Mouse (Mus musculus) spleen, postnatal 10 days (tissue): ENCODE measurements at regions not wholly inside any gene's neighbourhood (a gene's known extent, or its start where the extent isn't known, plus 50 kb on each side); places are given as distances from the start of the nearest gene placed in this dataset.
"Not testable (repeated sequence)": the region's sequence is repeated elsewhere in the genome, so short reads cannot be mapped to it uniquely, and the experiment has no call there.

Source experiments
- DNase-seq, 2 experiments: peaks; one replicate each; pipeline ENCODE4 v3.0.0; 2021 to 2022; ENCODE audit warnings: low spot score in 2 of 2

DNA sequence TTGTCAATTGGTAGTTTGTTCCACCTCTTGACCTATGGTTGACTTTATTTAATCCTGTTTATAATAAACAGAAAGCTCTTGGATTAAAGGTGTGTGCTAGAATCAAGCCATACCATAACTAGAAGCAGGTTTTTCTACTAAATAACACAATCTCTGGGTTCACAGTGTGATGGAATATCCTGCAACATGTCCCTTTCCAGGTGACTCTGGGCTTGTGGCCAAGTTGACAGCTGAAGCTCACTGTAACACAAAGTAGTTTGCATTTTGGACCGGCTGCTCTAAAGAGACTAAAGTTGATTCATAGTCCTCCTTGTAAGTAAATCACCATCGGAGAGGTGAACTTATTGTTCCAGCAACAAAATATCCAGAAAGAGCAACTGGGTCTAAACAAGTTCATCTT is 149.3 kb upstream of the Kctd3 start:
- no peak for DNase-seq

- no peak for DNase-seq
Observed at GRCm38 (mm10) chr1:189154376-189154775, 146.7 kb upstream of the Kctd3 start.

DNA sequence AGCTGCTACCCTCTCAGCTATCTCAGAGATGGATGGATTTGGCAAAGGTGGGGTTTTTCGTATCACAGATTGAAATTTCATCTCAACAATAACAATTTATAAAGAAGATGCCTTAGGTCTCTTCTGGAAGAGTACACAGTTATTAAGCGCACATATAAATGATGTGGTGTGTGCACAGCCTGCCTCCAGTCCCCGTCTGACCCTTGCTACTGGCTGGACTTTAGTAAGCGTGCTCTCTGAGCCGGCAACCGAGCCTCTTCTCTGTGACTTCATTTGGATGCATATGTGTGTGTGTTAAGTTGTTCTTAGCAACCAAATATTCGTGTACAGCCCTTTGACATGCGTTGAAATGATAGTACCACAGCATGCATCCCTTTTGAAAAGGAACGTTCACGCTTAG is 145.5 kb upstream of the Kctd3 start:
- DNase-seq, result no peak

GRCm38 (mm10) chr1:189142982-189143451 is 135.4 kb upstream of the Kctd3 start:
- no peak for DNase-seq

- DNase-seq, result no peak
Observed at GRCm38 (mm10) chr1:189142551-189142950, 134.9 kb upstream of the Kctd3 start.

GRCm38 (mm10) chr1:189141694-189142093 is 134.1 kb upstream of the Kctd3 start:
- no peak for DNase-seq

GRCm38 (mm10) chr1:189136731-189137385 is 129.2 kb upstream of the Kctd3 start:
- DNase-seq, result no peak

- DNase-seq, result no peak
Observed at GRCm38 (mm10) chr1:189135826-189136225, 128.2 kb upstream of the Kctd3 start.

GRCm38 (mm10) chr1:189128706-189129105 is 121.1 kb upstream of the Kctd3 start:
- DNase-seq, result no peak

GRCm38 (mm10) chr1:189128246-189128645 is 120.6 kb upstream of the Kctd3 start:
- DNase-seq, result not testable (repeated sequence)

GRCm38 (mm10) chr1:189127367-189127766 is 119.7 kb upstream of the Kctd3 start:
- DNase-seq, result no peak

DNA sequence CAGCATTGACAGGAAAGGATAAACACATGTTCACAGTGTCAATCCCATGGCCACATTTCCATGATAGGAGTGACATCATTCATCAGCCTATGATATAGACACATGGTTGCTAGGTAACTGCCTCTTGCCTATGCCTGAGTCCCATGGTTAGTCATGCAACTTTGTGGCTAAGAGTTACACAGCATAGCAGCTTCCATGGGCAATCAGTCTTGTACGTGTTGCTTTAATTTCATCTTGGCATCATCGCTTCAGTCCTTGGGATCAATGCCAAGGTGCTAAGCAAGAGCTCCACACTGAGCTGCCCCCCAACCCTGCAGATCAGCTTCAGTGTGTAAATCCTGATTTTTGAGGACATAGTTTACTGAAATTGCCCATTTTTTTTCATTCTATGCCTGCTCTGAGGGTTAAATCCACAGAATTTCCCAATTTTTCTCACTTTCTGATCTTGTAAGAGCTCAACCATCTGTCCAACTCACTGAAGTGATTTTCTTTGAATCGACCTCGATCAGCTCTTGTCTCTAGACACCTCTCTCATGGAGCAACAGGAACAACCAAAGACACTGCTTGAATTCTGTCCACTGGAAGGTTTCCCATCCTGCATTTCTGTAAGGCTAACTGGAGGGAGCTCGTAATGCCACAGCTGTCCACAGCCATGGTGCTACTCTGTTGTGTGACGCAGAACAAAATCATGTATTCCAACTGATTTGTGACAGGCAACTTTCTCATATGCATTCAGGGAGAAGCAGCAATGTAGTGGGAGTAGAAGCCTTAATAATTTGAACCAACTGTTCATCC is 112.5 kb upstream of the Kctd3 start:
- no peak for DNase-seq

GRCm38 (mm10) chr1:189119005-189119404 is 111.4 kb upstream of the Kctd3 start:
- not testable (repeated sequence) for DNase-seq

- no peak for DNase-seq
Observed at GRCm38 (mm10) chr1:189118582-189118981, 110.9 kb upstream of the Kctd3 start.

- DNase-seq, result no peak
Observed at GRCm38 (mm10) chr1:189115914-189116313, 108.3 kb upstream of the Kctd3 start.

- no peak for DNase-seq
Observed at GRCm38 (mm10) chr1:189115279-189115678, 107.6 kb upstream of the Kctd3 start.

DNA sequence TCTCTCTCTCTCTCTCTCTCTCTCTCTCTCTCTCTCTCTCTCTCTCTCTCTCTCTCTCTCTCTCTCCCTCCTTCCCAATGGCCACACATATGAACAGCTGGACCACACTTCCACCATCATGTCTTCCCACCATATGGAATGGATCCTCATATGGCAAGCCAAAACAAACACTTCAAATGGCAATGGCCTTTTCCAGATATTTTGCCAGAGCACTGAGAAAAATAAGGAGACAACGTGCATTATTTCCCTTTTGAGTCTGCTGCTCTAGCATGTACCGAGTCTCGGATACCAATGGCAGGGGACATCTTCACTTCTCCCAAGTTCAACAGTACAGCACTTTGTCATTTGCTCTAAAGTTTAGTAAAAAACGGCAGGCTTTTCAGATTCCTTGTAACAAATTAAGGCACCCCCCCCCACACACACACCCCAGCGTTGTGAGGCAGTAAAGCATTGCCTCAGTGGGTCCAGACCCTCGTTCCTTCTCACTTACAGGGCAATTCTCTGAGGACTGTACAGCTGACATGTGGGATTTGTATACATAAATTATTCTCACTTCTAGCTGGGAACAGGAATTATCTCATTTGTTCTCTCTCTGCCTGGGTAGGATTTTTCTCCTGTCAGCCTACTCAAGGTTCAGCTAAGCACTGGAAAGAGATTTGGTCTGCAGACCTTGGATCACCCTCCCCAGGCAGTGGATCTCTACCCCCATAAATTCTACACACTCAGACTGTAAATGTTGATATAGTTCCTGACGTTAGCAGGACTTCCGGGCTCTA is 100.8 kb upstream of the Kctd3 start:
- no peak for DNase-seq

DNA sequence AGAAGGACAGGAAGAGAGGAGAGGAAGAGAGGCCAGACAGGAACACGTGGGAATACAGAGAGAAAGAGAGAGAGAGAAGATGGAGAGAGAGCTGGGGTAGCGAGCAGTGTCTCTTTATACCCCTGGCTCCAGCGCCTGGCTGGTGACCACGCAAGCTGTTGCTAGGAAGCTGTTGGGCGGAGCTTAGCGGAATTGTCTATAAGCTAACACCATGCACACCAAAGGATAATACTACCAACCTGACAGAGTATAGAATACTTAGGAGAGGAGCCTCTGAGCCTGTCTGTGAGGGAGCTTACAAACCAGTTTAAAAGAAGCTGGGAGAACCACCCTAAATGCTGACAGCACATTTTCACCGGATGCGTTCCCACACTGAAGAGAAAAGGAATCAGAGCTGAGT is 100.2 kb upstream of the Kctd3 start:
- no peak for DNase-seq

DNA sequence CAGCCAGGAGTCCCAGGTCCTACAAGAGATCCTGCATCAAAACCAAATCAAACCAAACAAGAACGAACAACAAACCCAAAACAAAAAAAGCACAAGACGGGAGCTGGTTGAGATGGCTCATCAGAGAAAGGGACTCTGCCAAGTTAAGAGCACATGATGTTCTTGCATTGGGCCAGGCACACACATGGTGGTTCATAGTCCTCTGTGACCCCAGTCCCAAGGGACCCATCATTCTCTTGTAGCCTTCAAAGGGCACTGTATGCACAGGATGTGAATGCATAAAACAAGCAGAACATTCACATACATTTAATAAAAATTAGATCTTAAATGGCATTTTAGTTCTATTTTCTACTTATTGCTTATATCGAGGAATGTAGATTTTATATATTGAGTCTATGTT is 99.5 kb upstream of the Kctd3 start:
- no peak for DNase-seq

DNA sequence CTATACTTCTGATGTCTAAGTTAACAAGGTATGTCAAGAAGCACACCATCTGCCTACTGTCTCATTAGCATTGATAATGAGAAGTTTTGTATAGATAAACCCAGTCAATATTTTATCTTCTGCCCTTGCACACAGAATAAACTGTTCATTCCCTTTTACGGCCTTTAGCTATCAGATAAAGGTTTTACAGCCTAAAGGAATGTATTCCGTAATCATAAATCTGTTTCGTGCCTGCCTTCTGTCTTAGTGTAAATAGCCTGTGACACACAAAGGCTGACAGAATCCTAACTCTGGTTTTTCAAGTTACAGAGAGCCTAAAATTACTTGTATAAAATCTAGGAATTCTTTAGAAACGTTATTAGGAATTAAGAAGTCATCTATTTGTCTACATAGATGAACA is 97.6 kb upstream of the Kctd3 start:
- DNase-seq, result no peak

GRCm38 (mm10) chr1:189102781-189103180 is 95.1 kb upstream of the Kctd3 start:
- DNase-seq, result no peak

- DNase-seq, result no peak
Observed at GRCm38 (mm10) chr1:189099121-189099520, 91.5 kb upstream of the Kctd3 start.
